ENCODE assay signal across 22 mouse cellular contexts in the genomic region with DNA sequence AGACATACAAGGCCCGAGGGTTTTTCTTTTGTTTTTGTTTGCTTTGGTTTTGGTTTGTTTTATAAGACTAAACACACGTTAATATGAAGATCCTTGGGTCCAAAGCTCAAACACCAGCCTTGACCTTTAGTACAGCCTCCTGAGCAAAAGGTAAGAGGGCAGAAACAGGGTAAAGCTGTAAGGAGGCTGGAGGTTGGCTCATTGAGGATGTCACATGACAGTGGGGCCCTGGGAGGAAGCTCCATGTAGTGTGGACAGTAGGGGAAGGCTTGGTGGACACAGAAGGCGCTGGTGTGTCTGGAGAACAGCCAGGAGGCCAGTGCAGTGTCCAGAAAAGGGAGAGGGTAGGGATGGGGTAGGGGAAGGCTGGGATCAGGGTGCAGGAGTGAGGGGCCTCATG.
DNase-seq lines count a peak whose midpoint lies in the region; ATAC-seq and TF ChIP-seq lines count a peak whose summit lies in the region.
"Had no signal": no experiment of that assay in that cellular context is flagged by ENCODE, and none has a peak within 500 bp of the region (broad histone marks: within the 10 kb centered on the region; RNA-seq: fewer than 3 reads in every experiment).

No protein-coding gene starts in this region.

- H3K27me3 ChIP-seq in kidney, adult 2 months (replicated peaks; ENCODE audit: control insufficient read depth, insufficient read depth, low read length) = no peaks in the 10 kb centered on the region
- no peaks in the 10 kb centered on the region for H3K27me3 ChIP-seq in kidney, embryonic 15.5 days
- no peaks in the 10 kb centered on the region for H3K27me3 ChIP-seq in midbrain, embryonic 11.5 days (ENCODE audit: control insufficient read depth, insufficient read depth, low read length)
- H3K27me3 ChIP-seq in midbrain, embryonic 16.5 days (ENCODE audit: control insufficient read depth, insufficient read depth, low read depth, low read length) = no peaks in the 10 kb centered on the region
- H3K27me3 ChIP-seq: forebrain, embryonic 13.5 days; hindbrain, embryonic 13.5 days had no signal

- DNase-seq in heart, adult 11 months = peak; percentile 71
- DNase-seq in heart, postnatal 4 days = no peak
- DNase-seq in kidney, adult 2 months = peak; percentile 71
- peak; percentile 14 to 57 for DNase-seq in kidney, postnatal 25 days
- no peak for DNase-seq in kidney, postnatal 4 days
- DNase-seq in midbrain, embryonic 11.5 days (ENCODE audit: low spot score, missing footprints) = peak; percentile 14
- DNase-seq: adrenal gland, adult 8-10 months; adrenal gland, postnatal 25 days; cerebellum, adult 11-12 months; cerebellum, adult 8-10 months; cerebellum, postnatal 10 days; gastrocnemius, postnatal 10 days; gastrocnemius, postnatal 36 days had no signal

- no peak for TF ChIP-seq POLR2A in kidney, adult 2 months (IDR thresholded peaks at IDR 0.05; ENCODE audit: low read depth, low read length)

- H3K36me3 ChIP-seq in kidney, adult 2 months (ENCODE audit: control insufficient read depth, insufficient read depth, low read length) = no peaks in the 10 kb centered on the region
- no peaks in the 10 kb centered on the region for H3K36me3 ChIP-seq in kidney, embryonic 15.5 days
- H3K36me3 ChIP-seq in midbrain, embryonic 11.5 days (ENCODE audit: control insufficient read depth, insufficient read depth, low read length) = no peaks in the 10 kb centered on the region
- no peaks in the 10 kb centered on the region for H3K36me3 ChIP-seq in midbrain, embryonic 16.5 days (ENCODE audit: control insufficient read depth, insufficient read depth, low read length)
- H3K36me3 ChIP-seq: forebrain, embryonic 10.5 days; hindbrain, embryonic 10.5 days; hindbrain, embryonic 13.5 days had no signal

- H3K27ac ChIP-seq in kidney, adult 2 months (ENCODE audit: insufficient read depth, low read depth, low read length) = no peak overlapping the region; the same call in 1 of the 2 replicates
- H3K27ac ChIP-seq in kidney, embryonic 15.5 days = no peak overlapping the region
- H3K27ac ChIP-seq in midbrain, embryonic 11.5 days (ENCODE audit: low read depth, low read length) = no peak overlapping the region
- no peak overlapping the region for H3K27ac ChIP-seq in midbrain, embryonic 16.5 days (ENCODE audit: low read length)
- H3K27ac ChIP-seq: forebrain, embryonic 10.5 days; forebrain, embryonic 13.5 days; hindbrain, embryonic 10.5 days; hindbrain, embryonic 13.5 days had no signal

- H3K4me3 ChIP-seq in kidney, adult 2 months (ENCODE audit: insufficient read depth, low read depth, low read length) = no peak overlapping the region
- no peak overlapping the region for H3K4me3 ChIP-seq in kidney, embryonic 15.5 days (replicated peaks)
- H3K4me3 ChIP-seq in midbrain, embryonic 11.5 days (ENCODE audit: low read depth, low read length) = no peak overlapping the region
- no peak overlapping the region for H3K4me3 ChIP-seq in midbrain, embryonic 16.5 days (ENCODE audit: low read depth, low read length)
- H3K4me3 ChIP-seq: forebrain, embryonic 10.5 days; forebrain, embryonic 13.5 days; hindbrain, embryonic 10.5 days; hindbrain, embryonic 13.5 days had no signal

- H3K9me3 ChIP-seq in kidney, embryonic 15.5 days (replicated peaks) = no peaks in the 10 kb centered on the region
- no peaks in the 10 kb centered on the region for H3K9me3 ChIP-seq in midbrain, embryonic 11.5 days (ENCODE audit: control insufficient read depth, low read length)
- no peaks in the 10 kb centered on the region for H3K9me3 ChIP-seq in midbrain, embryonic 16.5 days (replicated peaks; ENCODE audit: control insufficient read depth, low read length, poor library complexity, severe bottlenecking)
- H3K9me3 ChIP-seq: forebrain, embryonic 10.5 days; forebrain, embryonic 13.5 days; hindbrain, embryonic 10.5 days; hindbrain, embryonic 13.5 days had no signal

- ATAC-seq in kidney, embryonic 15.5 days (replicated peaks; ENCODE audit: low FRiP score) = no peak
- no peak for ATAC-seq in midbrain, embryonic 11.5 days (ENCODE audit: low FRiP score)
- ATAC-seq in midbrain, embryonic 16.5 days = no peak
- ATAC-seq: activated CD4-positive, CD25-positive, alpha-beta regulatory T cell, adult 4 months; forebrain, embryonic 13.5 days; forebrain, embryonic 16.5 days had no signal

- 30% methylated on average over 3 of the region's 3 CpGs for WGBS in kidney, adult 2 months
- 68% methylated on average over 3 of the region's 3 CpGs for WGBS in kidney, embryonic 15.5 days
- WGBS in midbrain, embryonic 11.5 days = 73% methylated on average over 3 of the region's 3 CpGs
- WGBS in midbrain, embryonic 16.5 days = 74% methylated on average over 3 of the region's 3 CpGs

- H3K4me2 ChIP-seq in kidney, embryonic 15.5 days = no peak overlapping the region
- H3K4me2 ChIP-seq in midbrain, embryonic 11.5 days = no peak overlapping the region
- H3K4me2 ChIP-seq in midbrain, embryonic 16.5 days (ENCODE audit: low read length) = no peak overlapping the region
- H3K4me2 ChIP-seq: forebrain, embryonic 13.5 days; heart, embryonic 11.5 days; hindbrain, embryonic 13.5 days had no signal

- TF ChIP-seq CTCF in kidney, adult 2 months (conservative IDR thresholded peaks at IDR 0.05; ENCODE audit: insufficient read depth, insufficient read length, low read depth, low read length) = no peak

- no peak overlapping the region for H3K9ac ChIP-seq in kidney, embryonic 15.5 days
- no peak overlapping the region for H3K9ac ChIP-seq in midbrain, embryonic 11.5 days (ENCODE audit: low read length)
- no peak overlapping the region for H3K9ac ChIP-seq in midbrain, embryonic 16.5 days (ENCODE audit: low read depth, low read length)
- H3K9ac ChIP-seq: forebrain, embryonic 13.5 days; hindbrain, embryonic 13.5 days had no signal

- H3K4me1 ChIP-seq in kidney, adult 2 months (ENCODE audit: control insufficient read depth, insufficient read depth, low read length) = no peaks in the 10 kb centered on the region; the same call in 1 of the 2 replicates
- H3K4me1 ChIP-seq in kidney, embryonic 15.5 days = no peaks in the 10 kb centered on the region
- no peaks in the 10 kb centered on the region for H3K4me1 ChIP-seq in midbrain, embryonic 11.5 days (ENCODE audit: control insufficient read depth, insufficient read depth, low read length)
- peaks cover 9% of the 10 kb centered on the region; the same call in 1 of the 2 replicates for H3K4me1 ChIP-seq in midbrain, embryonic 16.5 days (ENCODE audit: control insufficient read depth, insufficient read depth, low read length)
- H3K4me1 ChIP-seq: hindbrain, embryonic 13.5 days had no signal

Comparison
In these comparisons a context has a peak if more than half of its experiments do, and no peak if none do; other contexts are left out.
1. DNase-seq: peak in heart, adult 11 months (single experiment), kidney, adult 2 months (single experiment), kidney, postnatal 25 days (2 of 2) and midbrain, embryonic 11.5 days (single experiment); none in heart, postnatal 4 days (single experiment) and kidney, postnatal 4 days (0 of 2).